Mouse (Mus musculus) liver, adult 2 months (tissue): ENCODE measurements around the gene Rrp12.

ENCODE experiments used
- CTCF ChIP-seq: fragments of 200-500 bp; IDR thresholded peaks from 2 replicates; pipeline ENCODE4 v1.5.1; 2011; ENCODE audit warnings: low read depth, low read length, control low read depth
- POLR2A ChIP-seq: fragments of 200-500 bp; IDR thresholded peaks from 2 replicates; pipeline ENCODE4 v1.6.1; 2011; ENCODE audit warnings: low read length, control low read depth; ENCODE audit not compliant: insufficient read depth; ENCODE audit errors: extremely low read depth

DNA sequence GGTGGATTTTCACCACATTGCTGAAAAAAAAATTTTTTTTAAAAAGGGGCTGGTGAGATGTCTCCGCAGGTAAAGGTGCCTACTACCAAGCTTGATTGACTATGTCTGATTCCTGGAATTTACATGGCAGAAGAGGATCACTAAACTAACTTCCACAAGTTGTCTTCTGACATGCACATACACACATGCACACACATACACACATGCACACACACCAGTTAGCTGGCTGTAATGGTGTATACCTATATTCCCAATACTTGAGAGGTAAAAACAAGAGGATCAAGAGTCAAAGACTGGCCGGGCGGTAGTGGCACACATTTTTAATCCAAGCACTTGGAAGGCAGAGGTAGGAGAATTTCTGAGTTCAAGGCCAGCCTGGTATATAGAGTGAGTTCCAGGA is 56.3 kb downstream of the Rrp12 start:
- TF ChIP-seq CTCF (no peak), POLR2A (no peak)
